15 mouse cellular contexts compared by ENCODE assay signal in genomic region chr11:62305866-62306265, GRCm38 (mm10). TPM values are rescaled to one million over a fixed set of nuclear protein-coding genes. Genes with fewer than 3 reads are reported as not detected.
DNase-seq lines count a peak whose midpoint lies in the region.
"Had no signal": no experiment of that assay in that cellular context is flagged by ENCODE, and none has a peak within 500 bp of the region (broad histone marks: within the 10 kb centered on the region; RNA-seq: fewer than 3 reads in every experiment).

No protein-coding gene starts in this region.

- intact Hi-C loops in left cerebral cortex, postnatal 4 days (cut with DNase I), result no loop called here

- peak; percentile 24 to 65 for DNase-seq in frontal cortex, adult 2 months (ENCODE audit: extremely low spot score in 1 of 2, low spot score in 1 of 2)
- DNase-seq in frontal cortex, postnatal 25 days (ENCODE audit: low spot score in 2 of 2), result no peak
- DNase-seq in left cerebral cortex, adult 18-20 months (ENCODE audit: low spot score in 2 of 2), result peak; percentile 27 to 39
- no peak for DNase-seq in left cerebral cortex, postnatal 4 days
- peak; percentile 30 for DNase-seq in adipocyte (ENCODE audit: low spot score)
- peak; percentile 85 for DNase-seq in telencephalon, adult 2 months (ENCODE audit: low read depth, low spot score)
- no peak for DNase-seq in ovary, adult 18-20 months (ENCODE audit: low spot score)
- DNase-seq: adrenal gland, adult 8-10 months; cerebellum, adult 8-10 months; forebrain, postnatal 0 days; gastrocnemius, postnatal 36 days; kidney, adult 2 months; lung, embryonic 14.5 days; thymus, adult 18-20 months; thymus, postnatal 36 days had no signal

RNA-seq across cellular contexts. Expression of gene Ttc19, which starts 24.6 kb away (rescaled TPM):
- polyA plus RNA-seq in frontal cortex, adult 2 months (2012; rRNA removed), result 55.1 and 58.1 TPM in 2 replicates
- total RNA-seq in left cerebral cortex, adult 18-20 months (2021), result 10 to 100 TPM; 89.4 to 91.9 TPM
- 10 to 100 TPM; 54.9 to 59.5 TPM for total RNA-seq in left cerebral cortex, postnatal 4 days (2021)

RNA-seq across cellular contexts. Expression of gene Zswim7, which starts 24.7 kb away (rescaled TPM):
- 26.6 and 27.4 TPM in 2 replicates for polyA plus RNA-seq in frontal cortex, adult 2 months (2012; rRNA removed)
- total RNA-seq in left cerebral cortex, adult 18-20 months (2021), result 10 to 100 TPM; 17.9 to 18.3 TPM
- 1 to 10 TPM; 6.4 to 8.7 TPM for total RNA-seq in left cerebral cortex, postnatal 4 days (2021)

RNA-seq across cellular contexts. Expression of gene Adora2b, which starts 57.1 kb away (rescaled TPM):
- 7.1 and 9.9 TPM in 2 replicates for polyA plus RNA-seq in frontal cortex, adult 2 months (2012; rRNA removed)
- 1 to 10 TPM; 6.9 to 7.1 TPM for total RNA-seq in left cerebral cortex, adult 18-20 months (2021)
- total RNA-seq in left cerebral cortex, postnatal 4 days (2021), result 1 to 10 TPM; 4.0 to 4.4 TPM

Comparison
In these comparisons a context has a peak if more than half of its experiments do, and no peak if none do; other contexts are left out.
1. DNase-seq: peak in frontal cortex, adult 2 months (2 of 2), left cerebral cortex, adult 18-20 months (2 of 2), adipocyte (single experiment) and telencephalon, adult 2 months (single experiment); none in frontal cortex, postnatal 25 days (0 of 2), left cerebral cortex, postnatal 4 days (single experiment) and ovary, adult 18-20 months (single experiment).